Mouse (Mus musculus) embryonic stem cell, embryonic (primary cell): Measurements from ENCODE around the gene Prpf6.

Experiments used
- CTCF ChIA-PET, 4 experiments: fragments of 300-600 bp in 2 of 4; fragments of 350-600 bp in 2 of 4; sonication (Branson Sonifier 250); formaldehyde crosslinking; loops; one replicate each; lab custom pipeline; 2022; ENCODE audit warnings: inconsistent platforms in 2 of 4; lab: Charles Lee
- POLR2A ChIA-PET, 4 experiments: fragments of 300-600 bp in 2 of 4; fragments of 350-600 bp in 2 of 4; sonication (Branson Sonifier 250); formaldehyde crosslinking; loops; one replicate each; lab custom pipeline; 2022; ENCODE audit warnings: antibody characterized with exemption in 4 of 4, inconsistent platforms in 1 of 4; lab: Charles Lee

Prpf6 gene

DNA sequence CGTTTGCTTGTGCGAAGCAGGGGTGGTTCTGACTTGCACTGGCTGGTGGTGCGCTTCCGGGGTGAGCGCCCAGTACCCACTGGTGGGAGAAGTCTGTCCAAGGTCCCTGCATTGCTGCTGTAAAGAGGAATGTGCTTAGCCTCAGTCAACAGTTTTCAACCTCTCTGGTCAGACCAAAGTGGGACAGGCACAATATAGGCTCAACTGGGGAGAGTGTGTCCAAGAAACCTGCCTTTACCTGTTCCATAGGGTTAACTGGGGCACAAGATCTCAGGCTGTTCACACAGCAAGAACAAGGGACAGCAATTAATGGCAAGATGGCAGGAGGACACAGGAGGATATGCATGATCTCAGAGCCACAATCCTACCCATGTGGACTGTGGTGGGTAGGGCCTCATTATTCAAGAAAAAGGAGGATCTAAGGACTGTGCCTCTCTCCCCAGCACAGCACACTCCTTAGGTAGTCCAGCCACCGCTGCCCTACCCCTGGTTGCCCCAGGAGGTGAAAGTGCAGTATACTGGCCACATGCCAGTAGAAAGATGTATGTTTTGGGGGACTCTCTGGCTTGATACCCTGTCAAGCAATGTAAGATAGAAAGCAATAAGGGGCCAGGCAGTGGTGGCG, 16.6 kb upstream of the Prpf6 start:
- POLR2A ChIA-PET, result interaction anchor here in 1 of 4 experiments (1.3 to 1.5 kb wide), 2 partner anchors 26 to 55 kb away, joined by 4 to 6 read pairs; partner anchors contain the start of gene Dnajc5
- CTCF ChIA-PET, result interaction anchor here in 2 of 4 experiments (0.6 to 0.7 kb wide), 2 partner anchors 104 kb away, joined by 3 read pairs; no protein-coding TSS in a partner anchor

DNA sequence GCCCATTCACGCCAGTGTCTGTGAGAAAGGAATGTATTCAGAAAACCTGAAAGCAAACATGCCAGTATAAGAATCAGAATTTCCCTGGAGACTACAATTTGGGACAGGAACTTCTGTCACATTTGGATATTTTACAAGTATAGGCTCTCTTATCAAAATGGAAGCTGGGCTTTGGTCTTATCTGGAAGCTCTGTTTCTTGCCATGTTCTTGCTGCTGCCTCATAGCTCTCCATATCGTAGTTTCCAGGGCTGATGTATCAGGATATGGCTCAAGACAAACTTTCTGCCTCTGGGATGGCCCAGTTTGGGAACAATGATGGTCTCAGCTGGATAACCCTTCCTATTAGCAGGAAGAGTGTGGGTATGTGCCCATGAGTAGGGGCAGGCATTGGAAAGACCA, 15.1 kb upstream of the Prpf6 start:
- POLR2A ChIA-PET, result interaction anchor here in 2 of 4 experiments (0.6 to 3.9 kb wide), 7 partner anchors 8 to 65 kb away, joined by 3 to 20 read pairs (median 6); partner anchors contain the start of gene Dnajc5 (in 1 of the 2)
- CTCF ChIA-PET, result interaction anchor here in 3 of 4 experiments (0.7 to 3.2 kb wide), 5 partner anchors 8 to 38 kb away, joined by 3 to 22 read pairs (median 5); no protein-coding TSS in a partner anchor

DNA sequence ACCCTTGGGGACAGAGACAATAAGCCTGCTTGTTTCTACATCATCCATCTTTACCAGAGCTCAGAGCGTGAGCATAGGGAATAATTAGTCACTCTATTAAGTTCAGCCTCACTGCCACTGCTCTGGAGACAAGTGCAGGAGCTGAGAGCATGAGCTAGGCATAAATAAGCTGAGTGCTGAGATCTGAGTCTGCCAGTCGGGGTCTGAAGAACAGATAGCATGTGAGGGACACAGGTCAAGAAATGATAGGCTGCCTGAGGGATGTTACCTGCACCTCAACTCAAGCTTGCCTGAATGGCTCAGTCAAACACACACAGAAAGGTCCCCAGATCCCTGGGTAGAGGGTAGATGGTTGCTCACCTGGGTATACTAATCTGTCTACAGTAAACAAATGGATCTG, 14.5 kb upstream of the Prpf6 start:
- CTCF ChIA-PET, result interaction anchor here (0.6 to 3.2 kb wide), 8 partner anchors 9 to 39 kb away, joined by 3 to 22 read pairs (median 5); no protein-coding TSS in a partner anchor
- POLR2A ChIA-PET, result interaction anchor here in 3 of 4 experiments (0.6 to 3.9 kb wide), 12 partner anchors 8 to 66 kb away, joined by 3 to 20 read pairs (median 4); partner anchors contain the start of gene Dnajc5 (in 1 of the 3)

DNA sequence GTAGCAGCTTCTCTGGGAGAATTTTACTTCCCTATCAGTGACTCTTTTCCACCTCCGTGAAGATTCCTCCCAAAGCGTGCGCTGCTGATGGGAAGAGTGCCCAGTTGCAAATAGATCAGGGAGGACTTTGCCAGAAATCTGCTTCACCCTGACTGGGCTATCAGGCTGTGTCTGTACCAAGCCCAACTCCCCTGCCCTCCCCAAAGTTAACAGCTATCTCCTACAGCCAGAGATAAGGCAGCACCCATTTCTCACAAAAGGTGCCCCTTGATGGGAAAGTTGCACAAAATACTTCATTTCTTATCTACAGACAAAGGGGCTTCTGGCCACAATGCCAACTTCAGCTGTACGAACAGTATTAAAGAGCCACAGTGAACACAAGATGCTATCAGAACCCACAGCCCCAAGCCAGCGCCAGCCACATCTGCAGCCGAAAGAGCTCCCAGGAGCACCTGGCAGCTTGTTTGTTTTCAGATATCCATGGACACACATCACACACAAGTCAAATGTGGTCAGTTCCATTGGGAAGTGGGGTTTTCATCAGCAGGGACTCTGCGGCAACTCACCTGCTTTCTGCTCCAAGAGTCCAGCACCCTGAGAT, 13.6 kb upstream of the Prpf6 start:
- ChIA-PET CTCF (interaction anchor here (0.9 to 3.2 kb wide), 7 partner anchors 10 to 55 kb away, joined by 3 to 22 read pairs (median 4); no protein-coding TSS in a partner anchor), POLR2A (interaction anchor here in 3 of 4 experiments (1.1 to 3.9 kb wide), 10 partner anchors 9 to 213 kb away, joined by 3 to 20 read pairs (median 4); partner anchors contain the start of gene Arfrp1 (in 1 of the 3))

DNA sequence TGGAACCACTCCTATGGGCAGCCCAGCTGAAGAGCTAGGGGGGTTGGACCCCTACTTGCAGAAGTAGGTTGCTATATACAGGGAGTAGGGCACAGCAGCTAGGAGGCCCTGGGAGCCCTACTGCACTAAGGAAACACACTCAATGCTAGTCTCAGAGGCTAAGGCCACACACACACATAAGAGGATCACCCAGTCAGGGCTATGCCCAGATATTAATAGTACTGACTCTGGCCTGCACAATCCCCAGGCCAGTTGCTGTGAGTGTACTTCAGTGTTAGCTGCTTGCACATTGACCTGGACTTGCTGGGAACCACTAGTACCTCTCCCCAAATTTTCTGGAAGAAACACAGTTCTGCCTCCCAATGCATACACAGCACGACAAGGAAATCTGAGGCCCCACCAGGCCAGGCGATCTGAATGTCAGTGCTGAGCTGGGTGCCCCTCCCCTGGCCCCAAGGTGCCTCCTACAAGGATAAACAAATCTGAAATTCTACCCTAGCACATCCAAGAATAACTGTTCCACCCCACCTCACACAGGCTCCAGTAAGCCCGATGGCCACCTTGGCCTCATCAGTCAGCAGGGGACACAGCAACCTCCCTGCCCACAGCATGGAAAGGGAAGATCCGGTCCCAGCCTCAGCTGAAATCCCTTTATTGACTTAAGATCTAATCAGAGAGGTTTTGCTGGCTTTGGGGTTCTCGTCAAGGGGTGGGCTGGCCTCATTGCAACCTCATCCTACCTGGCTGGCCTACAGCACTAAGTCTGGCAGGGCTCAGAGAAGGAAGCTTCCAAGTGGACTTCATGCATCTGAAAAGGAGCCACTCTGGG, 12.7 kb upstream of the Prpf6 start:
- ChIA-PET CTCF (interaction anchor here in 3 of 4 experiments (1.1 to 3.6 kb wide), 6 partner anchors 10 to 100 kb away, joined by 3 to 28 read pairs (median 4); no protein-coding TSS in a partner anchor), POLR2A (interaction anchor here in 3 of 4 experiments (0.5 to 5.1 kb wide), 12 partner anchors 10 to 213 kb away, joined by 3 to 46 read pairs (median 4); partner anchors contain the start of genes Arfrp1 (in 1 of the 3) and Samd10 (in 1 of the 3))

DNA sequence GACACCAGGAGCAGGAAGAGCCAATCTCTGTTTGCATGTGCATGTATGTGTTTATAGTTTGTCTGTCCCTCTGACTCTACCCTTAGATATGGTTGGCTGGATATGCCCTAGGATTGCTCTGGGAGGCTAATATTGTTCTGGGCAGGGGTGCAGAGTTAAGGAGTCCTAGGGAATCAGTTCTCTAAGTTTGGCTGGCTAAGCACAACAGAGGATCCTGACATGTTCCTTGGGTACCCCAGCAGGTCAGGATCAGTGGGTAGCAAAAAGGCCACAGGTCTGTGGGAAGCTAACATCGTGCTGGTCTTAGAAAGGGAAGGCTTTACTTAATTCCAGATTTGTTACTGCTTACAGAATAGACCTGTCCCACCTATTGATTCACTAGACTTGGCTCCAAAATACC, 12.0 kb upstream of the Prpf6 start:
- POLR2A ChIA-PET, result interaction anchor here in 3 of 4 experiments (0.5 to 5.9 kb wide), 9 partner anchors 7 to 80 kb away, joined by 3 to 46 read pairs (median 6); partner anchors contain the start of genes Dnajc5 (in 1 of the 3) and Samd10 (in 1 of the 3)
- CTCF ChIA-PET, result interaction anchor here in 3 of 4 experiments (0.8 to 3.6 kb wide), 7 partner anchors 11 to 168 kb away, joined by 3 to 28 read pairs (median 3); no protein-coding TSS in a partner anchor

DNA sequence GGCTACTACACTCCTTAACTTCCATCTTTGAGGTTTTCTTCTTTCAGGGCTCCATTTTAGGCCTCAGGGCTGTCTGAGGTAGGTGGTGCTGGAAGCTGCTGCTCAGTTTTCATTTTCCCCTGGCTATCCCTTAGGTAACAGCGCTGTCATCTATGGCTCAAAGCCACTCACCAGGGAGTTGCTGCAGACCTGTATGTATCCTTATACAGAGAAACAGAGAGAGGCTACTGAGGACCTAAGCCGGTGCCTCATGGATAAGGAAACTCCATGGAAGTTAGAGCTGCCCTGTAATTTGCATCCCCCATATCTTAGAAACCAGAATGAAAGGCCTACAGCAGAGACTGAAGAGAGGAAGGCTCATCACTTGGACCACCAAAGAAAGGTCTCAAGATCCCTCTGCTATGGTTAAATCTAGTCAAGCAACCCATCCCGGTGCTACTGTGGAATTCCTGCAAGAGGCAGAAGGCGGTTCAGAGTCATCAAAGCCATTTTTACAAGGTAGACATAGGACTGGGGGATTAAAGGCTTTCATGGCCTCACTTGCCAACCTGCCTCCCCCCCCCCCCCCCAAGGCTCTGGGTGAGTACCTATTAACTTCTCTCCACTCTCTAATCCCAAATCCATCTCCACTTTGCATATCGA, 11.4 kb upstream of the Prpf6 start:
- POLR2A ChIA-PET, result interaction anchor here (0.6 to 5.9 kb wide), 25 partner anchors 8 to 613 kb away, joined by 3 to 46 read pairs (median 4); partner anchors contain the start of genes Dnajc5 (in 2 of the 4), Samd10 (in 2 of the 4), Arfgap1 (in 1 of the 4) and Arfrp1 (in 1 of the 4)
- CTCF ChIA-PET, result interaction anchor here (0.6 to 3.6 kb wide), 21 partner anchors 8 to 340 kb away, joined by 3 to 28 read pairs (median 3); partner anchors contain the start of genes Dnajc5 (in 1 of the 4) and Samd10 (in 1 of the 4)

DNA sequence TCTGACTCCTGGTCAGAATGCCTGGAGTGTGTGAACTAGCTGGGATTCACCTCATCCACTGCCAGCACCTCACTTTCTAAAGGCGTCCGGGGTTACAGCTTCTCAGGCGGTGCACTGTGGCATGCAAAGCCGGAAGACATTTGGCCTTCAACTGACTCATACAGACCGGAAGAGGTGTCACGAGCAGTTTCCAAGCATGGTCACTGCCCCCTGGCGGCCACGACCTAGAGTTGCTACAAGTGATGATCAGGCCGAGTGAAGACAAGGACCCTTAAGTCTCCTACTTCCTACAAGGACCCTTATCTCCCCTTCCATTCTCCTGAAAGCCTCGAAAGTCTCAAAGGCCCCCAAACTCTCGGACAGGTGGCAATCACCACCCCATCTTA, 10.7 kb upstream of the Prpf6 start:
- ChIA-PET POLR2A (interaction anchor here (0.6 to 5.9 kb wide), 27 partner anchors 9 to 614 kb away, joined by 3 to 46 read pairs (median 4); partner anchors contain the start of genes Dnajc5 (in 3 of the 4), Samd10 (in 2 of the 4), Arfgap1 (in 1 of the 4) and Arfrp1 (in 1 of the 4)), CTCF (interaction anchor here (0.6 to 3.6 kb wide), 22 partner anchors 9 to 427 kb away, joined by 3 to 28 read pairs (median 3); partner anchors contain the start of genes Dnajc5 (in 1 of the 4), Ppdpf (in 1 of the 4) and Samd10 (in 1 of the 4))

DNA sequence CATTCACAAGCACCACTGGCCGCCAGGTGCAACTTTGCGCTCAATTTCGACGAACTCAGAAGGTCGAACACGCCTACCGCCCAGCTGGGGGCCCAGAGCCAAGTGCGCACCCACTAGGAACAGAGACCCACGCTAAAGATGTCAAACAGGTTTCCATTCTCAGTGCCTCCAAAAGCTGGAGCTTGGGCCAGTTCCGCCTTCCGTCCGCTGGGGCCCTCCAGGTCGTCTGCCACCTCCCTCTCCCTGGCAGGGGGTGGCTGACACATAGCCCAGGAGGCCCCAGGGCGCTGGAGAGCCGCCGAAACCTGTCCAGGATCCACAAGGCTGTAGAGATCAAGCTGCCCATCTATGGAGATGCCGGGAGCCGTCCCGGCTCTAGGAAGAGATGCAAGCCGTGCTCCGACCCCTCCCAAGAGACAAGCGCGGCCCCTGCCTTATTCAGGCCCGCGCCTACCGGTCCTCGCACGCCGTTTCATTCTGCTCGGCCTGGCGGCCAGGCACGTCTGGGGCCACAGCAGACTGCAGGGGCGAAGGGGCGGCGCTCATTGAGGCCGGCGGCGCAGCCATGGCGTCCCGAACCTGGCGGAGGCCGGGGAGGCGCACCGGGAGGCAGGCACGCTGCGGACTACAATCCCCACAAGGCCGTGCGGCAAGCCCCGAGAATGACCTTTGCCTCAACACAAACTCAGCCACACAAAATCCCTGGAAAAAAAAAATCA, 10.1 kb upstream of the Prpf6 start:
- ChIA-PET POLR2A (interaction anchor here (0.8 to 5.9 kb wide), 21 partner anchors 8 to 468 kb away, joined by 3 to 46 read pairs (median 5); partner anchors contain the start of genes Dnajc5 (in 3 of the 4), Samd10 (in 2 of the 4), Ppdpf (in 1 of the 4) and Prpf6 (in 1 of the 4)), CTCF (interaction anchor here in 3 of 4 experiments (0.5 to 3.6 kb wide), 19 partner anchors 10 to 427 kb away, joined by 3 to 28 read pairs (median 3); partner anchors contain the start of genes Samd10 (in 2 of the 3), Dnajc5 (in 1 of the 3) and Ppdpf (in 1 of the 3))

DNA sequence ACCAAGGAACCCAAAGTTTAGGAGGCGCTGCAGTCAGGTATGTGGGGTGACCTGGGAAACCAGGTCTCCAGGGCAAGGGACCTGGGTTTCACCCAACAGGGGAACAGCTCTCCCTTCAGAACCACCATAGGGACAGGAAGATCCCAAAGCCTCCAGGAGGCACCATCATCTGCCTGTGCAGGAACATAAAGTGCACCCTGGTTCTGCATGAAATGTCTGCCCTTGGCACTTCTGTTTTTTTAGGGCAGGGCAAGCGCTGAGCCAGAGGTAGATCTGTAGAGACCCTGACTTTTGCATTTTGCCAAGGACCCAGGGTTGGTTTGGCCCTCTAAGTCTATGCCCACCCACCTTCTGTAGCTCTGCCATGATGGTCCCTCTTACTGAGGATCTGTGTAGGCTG, 9.3 kb upstream of the Prpf6 start:
- ChIA-PET CTCF (interaction anchor here in 3 of 4 experiments (0.8 to 1.9 kb wide), 4 partner anchors 17 to 96 kb away, joined by 3 to 8 read pairs (median 3); partner anchors contain the start of gene Samd10 (in 1 of the 3)), POLR2A (interaction anchor here in 3 of 4 experiments (0.9 to 5.9 kb wide), 10 partner anchors 9 to 469 kb away, joined by 3 to 46 read pairs (median 6); partner anchors contain the start of genes Dnajc5 (in 2 of the 3) and Samd10 (in 1 of the 3))

DNA sequence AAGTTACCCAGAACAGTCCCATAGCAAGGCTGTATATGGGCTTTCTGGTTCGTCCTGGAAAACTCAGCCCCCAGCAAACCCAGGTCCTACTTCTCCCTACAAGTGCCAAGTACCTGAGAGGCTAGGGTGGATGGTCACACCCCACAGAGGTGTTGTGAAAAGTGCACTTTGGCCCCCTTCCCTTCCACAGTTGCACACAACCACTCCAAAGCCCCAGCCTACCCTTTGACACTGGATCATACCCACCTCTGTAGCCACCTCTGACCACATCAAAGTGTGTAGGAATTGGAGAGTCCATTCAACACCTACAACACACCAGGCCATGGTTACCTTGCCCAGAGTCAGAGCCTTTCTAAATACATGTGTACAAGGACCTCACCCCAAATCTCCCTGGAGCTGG, 8.7 kb upstream of the Prpf6 start:
- ChIA-PET CTCF (interaction anchor here in 1 of 4 experiments (1.0 kb wide), 1 partner anchor 61 kb away, joined by 3 read pairs; no protein-coding TSS in a partner anchor), POLR2A (interaction anchor here (0.7 to 5.9 kb wide), 10 partner anchors 9 to 201 kb away, joined by 3 to 46 read pairs (median 6); partner anchors contain the start of genes Dnajc5 (in 2 of the 4) and Samd10 (in 1 of the 4))

DNA sequence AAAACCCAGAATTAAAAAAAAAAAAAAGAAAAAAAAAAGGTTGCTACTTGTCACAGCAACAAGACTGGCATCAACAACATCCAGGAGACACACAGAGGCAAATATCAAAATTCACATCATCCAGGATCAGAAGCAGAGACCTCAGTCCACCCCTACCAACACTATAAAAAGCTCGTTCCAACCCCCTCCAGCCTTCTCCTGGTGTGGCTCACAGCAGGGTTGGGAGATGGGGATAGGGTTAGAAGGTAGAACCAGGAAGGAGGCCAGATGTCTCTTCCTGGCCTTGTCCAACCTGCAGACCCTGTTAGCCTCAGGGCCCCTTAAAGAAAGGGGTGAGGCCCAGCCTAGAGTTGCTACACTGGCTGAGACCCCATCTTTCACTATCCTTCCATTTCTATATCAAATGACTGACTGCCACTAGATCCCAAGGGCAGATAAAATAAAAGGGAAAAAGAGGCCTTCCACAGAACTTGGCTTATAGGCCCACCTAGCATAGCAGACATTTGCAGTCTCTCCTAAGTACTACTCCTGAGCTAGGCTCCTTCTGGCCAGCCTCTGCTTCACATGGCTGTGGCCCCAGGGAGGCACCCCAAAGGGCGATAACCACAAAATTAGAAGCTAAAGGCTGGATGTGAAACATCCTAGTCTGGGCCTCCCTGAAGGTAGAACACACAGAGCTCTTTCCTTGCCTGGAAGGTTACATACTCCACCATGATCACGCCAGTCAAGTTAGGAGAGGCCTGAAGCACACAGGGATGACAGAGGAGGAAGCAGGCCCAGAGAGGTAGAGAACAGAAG, 8.0 kb upstream of the Prpf6 start:
- ChIA-PET POLR2A (interaction anchor here (0.7 to 5.9 kb wide), 7 partner anchors 15 to 818 kb away, joined by 3 to 46 read pairs (median 5); partner anchors contain the start of genes Dnajc5 (in 1 of the 4) and Samd10 (in 1 of the 4)), CTCF (no interaction called here)

DNA sequence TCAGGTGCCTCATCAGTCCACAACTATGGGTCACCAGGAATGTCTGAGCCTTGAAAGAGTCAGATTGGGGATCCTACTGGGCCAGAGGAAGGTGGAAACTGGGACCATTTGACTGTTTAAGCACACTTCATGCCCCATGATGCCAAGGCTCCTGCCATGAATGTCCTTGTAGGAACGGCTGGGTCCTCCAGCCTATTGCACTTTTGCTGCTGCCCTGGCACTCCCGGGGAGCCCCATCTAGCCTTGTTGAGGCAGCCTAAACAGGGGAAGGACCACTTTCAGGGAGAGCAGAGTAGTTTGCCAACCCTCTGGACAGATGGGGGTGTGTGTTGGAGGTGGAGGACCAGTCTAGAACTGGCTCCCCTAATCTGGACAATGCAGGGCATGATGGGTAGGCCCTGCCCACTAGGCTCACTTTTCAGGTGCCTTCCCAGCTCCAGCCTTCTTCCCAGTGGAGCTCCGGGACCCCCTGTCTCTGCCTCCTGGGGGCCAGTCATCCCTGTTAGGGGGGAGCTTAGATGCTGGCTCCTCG, 7.2 kb upstream of the Prpf6 start, which contains the start of gene Uckl1:
Gene Uckl1, minus strand, starts transcription at position 482 of the 532 bp plus-strand sequence.
- POLR2A ChIA-PET, result interaction anchor here in 2 of 4 experiments (0.8 to 5.9 kb wide), 6 partner anchors 11 to 65 kb away, joined by 3 to 46 read pairs (median 9); partner anchors contain the start of genes Samd10 (in 2 of the 2) and Dnajc5 (in 1 of the 2)
- CTCF ChIA-PET, result interaction anchor here in 2 of 4 experiments (0.6 to 1.6 kb wide), 2 partner anchors 11 to 316 kb away, joined by 5 to 11 read pairs; no protein-coding TSS in a partner anchor

DNA sequence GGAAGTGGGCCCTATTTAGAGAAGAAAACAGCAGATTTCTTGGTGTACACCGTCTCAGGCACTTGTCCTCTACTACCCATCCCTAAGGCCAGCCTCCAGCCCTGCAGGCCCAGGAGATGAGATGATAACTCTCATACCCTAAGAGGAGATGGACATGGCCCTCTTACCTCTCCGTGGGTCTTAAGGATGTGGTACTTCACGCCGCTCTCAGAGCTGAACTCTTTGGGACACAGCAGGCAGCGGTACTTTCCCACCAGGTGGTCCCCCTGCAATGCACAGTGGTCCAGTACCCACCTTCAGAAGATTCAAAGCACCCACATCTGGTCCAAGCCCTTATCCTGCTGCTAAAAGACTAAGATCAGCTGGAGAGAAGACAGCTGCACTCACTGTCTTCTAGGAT, 6.2 kb upstream of the Prpf6 start:
- CTCF ChIA-PET, result interaction anchor here in 2 of 4 experiments (0.9 to 1.6 kb wide), 2 partner anchors 9 to 10 kb away, joined by 3 to 5 read pairs; no protein-coding TSS in a partner anchor
- POLR2A ChIA-PET, result interaction anchor here in 2 of 4 experiments (0.8 to 5.9 kb wide), 4 partner anchors 14 to 66 kb away, joined by 3 to 26 read pairs (median 8); partner anchors contain the start of genes Samd10 (in 2 of the 2) and Dnajc5 (in 1 of the 2)
